Mouse (Mus musculus) G1E (cell line): ENCODE data around the gene Amfr.

Source experiments
- CTCF ChIP-seq: IDR thresholded peaks from 2 replicates; pipeline ENCODE4 v1.5.1; 2012; ENCODE audit warnings: low read depth, low read length, inconsistent platforms, mixed read lengths
- GATA1 ChIP-seq: IDR thresholded peaks from 2 replicates; pipeline ENCODE4 v1.6.1; 2012; ENCODE audit warnings: borderline replicate concordance, low read length, inconsistent platforms, mixed read lengths
- GATA2 ChIP-seq: IDR thresholded peaks from 2 replicates; pipeline ENCODE4 v1.6.1; 2012; ENCODE audit warnings: low read depth, low read length, inconsistent platforms, borderline replicate concordance
- POLR2AphosphoS5 ChIP-seq: IDR thresholded peaks from 2 replicates; pipeline ENCODE4 v1.6.1; 2012; ENCODE audit warnings: low read depth, low read length, inconsistent platforms; ENCODE audit not compliant: insufficient replicate concordance
- TAL1 ChIP-seq: conservative IDR thresholded peaks from 2 replicates; pipeline ENCODE4 v1.6.1; 2012; ENCODE audit warnings: low read depth, low read length, inconsistent platforms, mixed read lengths

DNA sequence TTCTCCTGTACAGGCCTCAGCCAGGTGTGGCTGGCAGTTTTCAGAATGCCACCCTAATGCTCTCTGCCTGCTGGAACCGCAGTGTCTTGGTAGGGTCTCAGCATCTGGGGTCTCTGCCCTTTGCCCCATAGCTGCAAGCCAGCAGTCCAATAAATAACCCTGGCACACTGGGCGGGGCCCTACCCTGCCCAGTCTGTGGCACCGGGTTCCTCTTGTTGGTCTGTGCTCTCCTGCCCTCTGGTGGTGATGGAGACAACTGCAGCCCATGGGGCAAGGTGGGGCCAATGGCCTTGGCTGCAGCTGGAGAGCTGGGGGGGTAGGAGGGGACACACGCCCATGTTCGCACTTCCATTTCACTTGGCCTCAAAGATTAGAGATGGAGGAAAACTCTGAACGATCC is 79.8 kb downstream of the Amfr start:
- peak; percentile 74 for TF ChIP-seq CTCF
- no peak for TF ChIP-seq TAL1
- no peak for TF ChIP-seq GATA1
- TF ChIP-seq POLR2AphosphoS5: no peak
- no peak for TF ChIP-seq GATA2
